Mouse (Mus musculus): ENCODE data around the gene Srgap2. TPM values are rescaled to one million over a fixed set of nuclear protein-coding genes. Genes with fewer than 3 reads are reported as not detected.

The Srgap2 gene
- polyA plus RNA-seq, 1 experiment from 2014 or later: 27.2 TPM

DNA sequence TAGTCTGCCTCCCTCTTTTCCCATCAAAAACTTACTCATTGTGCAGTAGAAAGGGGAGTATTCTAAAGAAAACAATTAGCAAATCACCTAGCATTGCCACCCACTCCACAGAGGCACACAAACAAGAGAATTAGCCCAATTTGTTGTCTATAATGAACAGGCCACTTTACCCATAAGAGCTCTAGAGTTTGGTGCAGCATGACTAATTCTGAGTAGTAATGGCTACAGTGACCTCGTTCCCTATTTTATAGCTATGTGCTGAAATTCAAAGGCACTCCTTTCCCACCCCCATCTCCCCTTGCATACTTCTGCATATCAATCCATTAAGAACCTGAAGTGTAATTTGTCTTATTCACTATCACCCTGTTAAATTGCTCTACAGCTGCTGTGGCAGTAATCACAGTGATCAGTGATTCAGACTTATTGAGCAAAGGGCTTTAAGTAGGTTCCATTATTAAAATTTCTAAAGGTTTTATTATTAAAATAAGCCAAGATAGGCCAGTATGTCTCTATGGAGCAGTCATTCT lies 64.5 kb downstream of the Srgap2 start:
- H3K36me3 ChIP-seq: no peaks in the 10 kb centered on the region
- no peak overlapping the region for H3K4me2 ChIP-seq
- H3K9ac ChIP-seq (replicated peaks): no peak overlapping the region
- no peaks in the 10 kb centered on the region for H3K27me3 ChIP-seq (replicated peaks)
- no peak overlapping the region for H3K4me3 ChIP-seq (replicated peaks)
- H3K4me1 ChIP-seq: peaks cover 10% of the 10 kb centered on the region
- H3K9me3 ChIP-seq (replicated peaks): no peaks in the 10 kb centered on the region
- 0 out of 2 replicates have a peak overlapping the region, but pooled peaks have one; percentile 13 for H3K27ac ChIP-seq (replicated peaks)
- WGBS: 8% methylated on average over 1 of the region's 1 CpGs
- ATAC-seq (ENCODE audit: low FRiP score): peak; percentile 43

DNA sequence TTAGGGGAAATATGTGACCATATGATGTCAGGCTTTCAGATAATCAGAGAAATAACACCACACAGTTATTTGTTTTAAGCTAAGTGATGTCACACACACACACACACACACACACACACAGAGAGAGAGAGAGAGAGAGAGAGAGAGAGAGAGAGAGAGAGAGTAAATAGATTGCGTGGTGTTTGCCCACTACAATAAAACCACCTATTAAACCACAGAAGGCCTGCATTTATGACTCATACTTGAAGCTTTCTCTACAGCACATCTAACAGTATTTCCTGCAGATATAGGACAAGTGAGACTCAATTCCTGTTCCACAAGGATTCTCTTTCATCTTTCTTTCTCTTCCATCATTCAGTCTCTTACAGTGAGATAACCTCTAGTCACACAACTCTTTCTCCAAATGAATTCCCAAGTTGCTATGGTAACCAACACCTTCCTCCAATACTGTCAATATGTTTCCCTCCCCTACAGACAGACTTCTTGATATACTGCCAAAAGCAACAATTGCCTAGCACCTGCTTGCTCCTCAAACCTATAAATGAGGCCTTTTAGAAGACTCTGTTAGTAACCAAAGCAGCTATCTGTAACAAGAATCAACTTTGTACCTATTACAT lies 66.1 kb downstream of the Srgap2 start:
- Histone ChIP-seq H3K9me3 (replicated peaks) (no peaks in the 10 kb centered on the region), H3K4me2 (no peak overlapping the region), H3K9ac (replicated peaks) (no peak overlapping the region), H3K27ac (replicated peaks) (0 out of 2 replicates have a peak overlapping the region, but pooled peaks have one; percentile 33), H3K4me1 (peaks cover 10% of the 10 kb centered on the region), H3K36me3 (no peaks in the 10 kb centered on the region), H3K4me3 (replicated peaks) (no peak overlapping the region), H3K27me3 (replicated peaks) (no peaks in the 10 kb centered on the region)
- WGBS: 41% methylated on average over 1 of the region's 1 CpGs
- no peak for ATAC-seq (ENCODE audit: low FRiP score)

DNA sequence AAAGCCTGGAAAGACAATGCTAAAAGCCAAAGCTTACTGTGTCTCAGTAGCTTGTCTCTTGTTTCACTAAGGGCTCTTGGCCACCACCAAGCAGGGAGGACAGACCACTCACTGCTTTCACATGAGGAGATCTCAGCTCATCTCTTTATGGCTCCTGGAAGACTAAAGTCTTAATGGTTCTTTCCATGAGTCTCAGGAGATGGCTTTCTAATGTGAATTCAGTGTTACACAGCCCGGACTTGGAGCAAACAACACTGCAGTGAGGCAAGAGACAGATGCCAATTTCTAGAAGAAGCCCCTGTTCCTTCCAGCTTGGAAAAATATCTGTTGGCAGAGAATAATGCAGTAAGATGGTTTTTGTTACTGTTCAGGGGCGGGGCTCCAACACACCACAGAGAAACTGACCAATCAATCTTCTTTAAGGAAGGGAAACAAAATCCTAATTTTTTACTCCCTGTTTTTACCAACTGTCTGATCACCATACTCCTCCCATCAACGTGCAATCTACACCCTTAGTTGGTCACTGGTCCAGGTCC lies 71.7 kb downstream of the Srgap2 start:
- H3K9me3 ChIP-seq (replicated peaks): no peaks in the 10 kb centered on the region
- H3K4me3 ChIP-seq (replicated peaks): no peak overlapping the region
- H3K27me3 ChIP-seq (replicated peaks): no peaks in the 10 kb centered on the region
- no peak overlapping the region for H3K9ac ChIP-seq (replicated peaks)
- no peaks in the 10 kb centered on the region for H3K36me3 ChIP-seq
- no peak overlapping the region for H3K27ac ChIP-seq (replicated peaks)
- peaks cover 18% of the 10 kb centered on the region for H3K4me1 ChIP-seq
- whole genome bisulfite sequencing: 78% methylated on average over 3 of the region's 3 CpGs
- no peak for ATAC-seq (ENCODE audit: low FRiP score)
- H3K4me2 ChIP-seq: no peak overlapping the region

DNA sequence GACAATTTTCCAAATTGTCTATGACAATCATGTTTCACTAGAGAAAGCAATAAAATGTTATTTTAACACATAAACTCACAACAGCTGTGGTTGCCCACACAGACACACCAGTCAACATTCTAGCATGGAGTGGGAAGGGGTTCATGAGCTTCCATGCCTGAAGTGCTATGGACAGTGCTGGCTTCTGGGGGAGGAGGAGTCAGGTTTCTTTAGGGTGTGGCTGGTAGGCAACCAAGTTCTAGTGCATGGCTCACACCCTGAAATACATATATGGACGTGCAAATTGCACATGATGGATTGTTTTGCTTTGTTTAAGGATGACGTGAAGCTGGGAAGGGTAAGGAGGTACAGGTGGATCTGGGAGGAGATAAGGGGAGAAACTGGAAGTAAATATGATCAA lies 72.8 kb downstream of the Srgap2 start:
- H3K36me3 ChIP-seq: no peaks in the 10 kb centered on the region
- peaks cover 18% of the 10 kb centered on the region for H3K4me1 ChIP-seq
- 81% methylated on average over 2 of the region's 2 CpGs for WGBS
- no peak overlapping the region for H3K4me3 ChIP-seq (replicated peaks)
- H3K9ac ChIP-seq (replicated peaks): no peak overlapping the region
- H3K9me3 ChIP-seq (replicated peaks): no peaks in the 10 kb centered on the region
- H3K4me2 ChIP-seq: no peak overlapping the region
- H3K27me3 ChIP-seq (replicated peaks): no peaks in the 10 kb centered on the region
- ATAC-seq (ENCODE audit: low FRiP score): no peak
- H3K27ac ChIP-seq (replicated peaks): no peak overlapping the region

DNA sequence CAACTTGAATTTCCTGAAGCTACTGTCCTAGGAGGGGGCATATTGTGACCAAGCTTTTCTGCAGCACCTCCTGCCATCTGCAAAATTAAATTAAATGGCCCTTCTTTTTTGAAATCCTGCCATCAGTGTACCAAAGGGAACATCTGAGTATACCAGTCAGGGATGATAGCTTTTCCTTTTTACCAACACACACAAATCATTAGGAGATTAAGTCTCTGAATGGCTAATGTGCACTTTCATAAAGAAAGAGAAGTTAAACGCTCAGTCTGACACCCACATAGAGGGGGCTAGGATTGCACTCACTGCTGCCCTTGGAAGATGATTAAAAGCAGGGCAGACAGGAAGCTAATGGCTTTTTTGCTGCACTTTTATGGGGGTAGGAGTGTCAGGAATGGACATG lies 73.8 kb downstream of the Srgap2 start:
- Histone ChIP-seq H3K9me3 (replicated peaks) (no peaks in the 10 kb centered on the region), H3K4me3 (replicated peaks) (no peak overlapping the region), H3K27ac (replicated peaks) (0 out of 2 replicates have a peak overlapping the region, but pooled peaks have one; percentile 4), H3K36me3 (no peaks in the 10 kb centered on the region), H3K4me1 (peaks cover 18% of the 10 kb centered on the region), H3K9ac (replicated peaks) (no peak overlapping the region), H3K27me3 (replicated peaks) (no peaks in the 10 kb centered on the region), H3K4me2 (no peak overlapping the region)
- 14% methylated on average over 1 of the region's 1 CpGs for WGBS
- no peak for ATAC-seq (ENCODE audit: low FRiP score)

DNA sequence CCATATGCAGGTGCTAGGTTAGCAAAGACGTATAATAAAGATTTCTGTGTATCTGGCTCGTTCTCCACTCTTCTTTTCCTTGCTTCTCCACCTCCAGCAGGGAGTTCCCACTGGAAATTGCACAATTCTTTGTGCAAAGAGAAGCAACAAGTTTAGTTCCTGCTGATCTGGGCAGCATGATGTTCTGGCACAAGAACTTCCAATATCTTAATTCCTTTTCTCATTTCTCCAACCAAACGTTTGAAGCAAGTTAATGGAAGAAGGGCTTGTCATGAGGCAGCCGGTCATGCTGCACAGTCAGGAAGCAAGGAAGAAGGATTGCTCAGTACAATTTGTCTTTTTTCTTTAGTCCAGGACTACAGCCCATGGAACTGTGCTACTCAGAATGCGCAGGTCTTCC lies 78.8 kb downstream of the Srgap2 start:
- no peak overlapping the region for H3K27ac ChIP-seq (replicated peaks)
- H3K4me2 ChIP-seq: no peak overlapping the region
- no peak overlapping the region for H3K9ac ChIP-seq (replicated peaks)
- H3K4me3 ChIP-seq (replicated peaks): no peak overlapping the region
- no peaks in the 10 kb centered on the region for H3K36me3 ChIP-seq
- peaks cover 11% of the 10 kb centered on the region for H3K4me1 ChIP-seq
- 85% methylated on average over 5 of the region's 5 CpGs for WGBS
- no peak for ATAC-seq (ENCODE audit: low FRiP score)
- H3K27me3 ChIP-seq (replicated peaks): no peaks in the 10 kb centered on the region
- H3K9me3 ChIP-seq (replicated peaks): no peaks in the 10 kb centered on the region

DNA sequence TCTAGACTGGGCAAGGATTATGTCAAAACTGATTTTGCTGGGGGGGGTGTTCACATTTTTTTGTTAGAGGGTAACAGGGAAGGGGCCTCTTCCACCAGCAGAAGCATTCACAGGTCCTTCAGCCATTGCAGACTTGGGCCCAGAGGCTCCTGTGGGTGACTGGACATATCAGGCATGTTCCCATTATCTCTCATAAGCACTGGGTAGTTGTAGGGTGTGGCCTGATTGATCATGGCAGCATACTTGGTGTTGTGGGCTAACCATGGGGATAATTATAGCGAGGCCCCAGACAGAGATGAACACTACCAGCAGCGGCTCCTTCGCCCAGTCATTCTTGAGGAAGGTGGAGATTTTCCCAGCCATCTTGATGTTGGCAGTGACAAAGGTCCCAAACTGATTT lies 79.8 kb downstream of the Srgap2 start:
- no peak overlapping the region for H3K4me2 ChIP-seq
- no peaks in the 10 kb centered on the region for H3K9me3 ChIP-seq (replicated peaks)
- peaks cover 1% of the 10 kb centered on the region; the same call in 1 of the 2 replicates for H3K4me1 ChIP-seq
- no peaks in the 10 kb centered on the region for H3K27me3 ChIP-seq (replicated peaks)
- no peak for ATAC-seq (ENCODE audit: low FRiP score)
- no peak overlapping the region for H3K9ac ChIP-seq (replicated peaks)
- WGBS: 97% methylated on average over 3 of the region's 3 CpGs
- no peak overlapping the region for H3K4me3 ChIP-seq (replicated peaks)
- no peaks in the 10 kb centered on the region for H3K36me3 ChIP-seq
- no peak overlapping the region for H3K27ac ChIP-seq (replicated peaks)

DNA sequence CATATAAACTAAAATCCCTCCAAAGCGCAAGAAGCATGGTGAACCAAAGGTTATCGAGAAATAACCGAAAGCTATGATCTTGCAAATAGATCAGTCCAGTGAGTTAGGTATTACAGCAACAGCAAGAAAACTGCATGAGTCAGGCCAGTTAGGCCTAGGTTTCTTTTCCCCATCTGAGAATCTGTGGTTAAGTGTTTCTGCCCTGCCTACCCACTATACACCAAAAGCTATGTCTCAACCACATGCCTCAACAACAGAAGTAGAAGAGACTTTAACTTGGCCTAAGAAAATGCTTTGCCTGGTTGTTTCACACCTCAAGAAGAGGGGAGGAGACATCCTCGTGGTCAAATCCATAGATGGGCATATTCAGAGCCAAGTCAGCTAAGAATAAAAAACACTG lies 80.6 kb downstream of the Srgap2 start:
- no peaks in the 10 kb centered on the region for H3K4me1 ChIP-seq
- no peak overlapping the region for H3K9ac ChIP-seq (replicated peaks)
- 96% methylated on average over 4 of the region's 4 CpGs for WGBS
- no peaks in the 10 kb centered on the region for H3K9me3 ChIP-seq (replicated peaks)
- no peak overlapping the region for H3K4me3 ChIP-seq (replicated peaks)
- H3K27me3 ChIP-seq (replicated peaks): no peaks in the 10 kb centered on the region
- H3K27ac ChIP-seq (replicated peaks): no peak overlapping the region
- no peaks in the 10 kb centered on the region for H3K36me3 ChIP-seq
- no peak for ATAC-seq (ENCODE audit: low FRiP score)
- H3K4me2 ChIP-seq: no peak overlapping the region

DNA sequence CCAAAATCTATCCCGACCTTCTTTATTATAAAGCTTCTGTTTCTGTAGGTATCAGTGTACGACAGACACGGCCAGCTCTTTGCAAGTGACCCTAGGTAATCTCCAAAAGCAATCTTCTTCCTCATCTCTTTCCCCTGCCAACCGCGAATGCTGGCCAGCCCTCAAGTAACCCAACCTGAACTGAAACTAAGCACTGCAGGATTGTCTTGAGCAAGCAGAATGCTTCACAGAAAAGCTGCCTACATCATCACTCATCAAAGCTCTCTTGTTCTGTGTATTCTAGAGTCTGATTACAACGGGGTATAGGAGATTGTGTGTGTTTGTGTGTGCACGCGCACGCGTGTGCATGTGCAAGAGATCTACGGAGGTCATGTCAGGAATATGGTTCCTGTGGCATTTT lies 88.6 kb downstream of the Srgap2 start:
- H3K9ac ChIP-seq (replicated peaks): no peak overlapping the region
- H3K4me1 ChIP-seq: peaks cover 4% of the 10 kb centered on the region; the same call in 1 of the 2 replicates
- no peaks in the 10 kb centered on the region for H3K36me3 ChIP-seq
- no peak overlapping the region for H3K4me3 ChIP-seq (replicated peaks)
- no peaks in the 10 kb centered on the region for H3K27me3 ChIP-seq (replicated peaks)
- H3K4me2 ChIP-seq: no peak overlapping the region
- no peaks in the 10 kb centered on the region for H3K9me3 ChIP-seq (replicated peaks)
- no peak for ATAC-seq (ENCODE audit: low FRiP score)
- WGBS: 92% methylated on average over 11 of the region's 11 CpGs
- no peak overlapping the region for H3K27ac ChIP-seq (replicated peaks)

DNA sequence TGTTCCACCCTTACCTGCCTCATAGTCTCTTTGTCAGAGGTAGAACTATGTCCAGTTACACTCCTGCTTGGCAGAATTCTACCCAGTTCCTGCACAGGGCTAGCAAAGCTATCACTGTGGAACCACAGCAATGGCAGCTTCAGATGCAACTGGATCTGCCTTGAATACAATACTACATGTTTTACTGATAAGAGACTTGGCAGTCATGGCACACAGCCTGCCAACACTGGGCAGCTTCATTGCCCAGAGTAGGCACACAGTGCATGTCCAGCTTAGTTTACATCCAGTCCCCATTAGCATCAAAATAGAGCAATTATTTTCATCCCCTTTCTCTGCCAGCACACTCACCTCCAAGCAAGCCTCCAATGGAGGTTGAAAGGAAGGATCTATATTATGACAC lies 89.2 kb downstream of the Srgap2 start:
- no peak overlapping the region for H3K27ac ChIP-seq (replicated peaks)
- no peaks in the 10 kb centered on the region for H3K27me3 ChIP-seq (replicated peaks)
- H3K4me3 ChIP-seq (replicated peaks): no peak overlapping the region
- H3K9ac ChIP-seq (replicated peaks): no peak overlapping the region
- no peak for ATAC-seq (ENCODE audit: low FRiP score)
- H3K4me1 ChIP-seq: peaks cover 10% of the 10 kb centered on the region
- no peak overlapping the region for H3K4me2 ChIP-seq
- no peaks in the 10 kb centered on the region for H3K36me3 ChIP-seq
- H3K9me3 ChIP-seq (replicated peaks): no peaks in the 10 kb centered on the region

DNA sequence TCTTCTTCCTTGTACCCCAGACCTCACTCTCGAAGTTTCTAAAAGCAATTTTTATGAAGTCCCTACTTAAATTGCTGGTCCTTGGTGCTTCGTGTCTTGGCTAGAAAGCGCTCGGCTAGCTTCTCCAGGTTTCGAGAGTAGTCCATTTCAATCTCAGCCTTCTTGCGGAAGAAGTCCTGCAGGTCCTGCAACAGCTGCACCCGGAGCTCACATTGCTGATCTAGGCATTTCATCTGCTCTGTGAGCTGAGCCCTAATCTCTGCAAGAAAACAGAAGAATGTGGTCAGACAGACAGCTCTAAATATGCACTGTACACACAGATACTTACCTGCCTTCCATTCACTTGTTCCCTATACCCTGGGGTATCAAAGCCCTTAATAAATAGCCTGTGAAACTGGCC lies 90.5 kb downstream of the Srgap2 start:
- H3K4me3 ChIP-seq (replicated peaks): no peak overlapping the region
- no peaks in the 10 kb centered on the region for H3K27me3 ChIP-seq (replicated peaks)
- no peak overlapping the region for H3K27ac ChIP-seq (replicated peaks)
- peaks cover 17% of the 10 kb centered on the region for H3K4me1 ChIP-seq
- ATAC-seq (ENCODE audit: low FRiP score): no peak
- no peaks in the 10 kb centered on the region for H3K36me3 ChIP-seq
- WGBS: 89% methylated on average over 7 of the region's 7 CpGs
- no peak overlapping the region for H3K9ac ChIP-seq (replicated peaks)
- no peak overlapping the region for H3K4me2 ChIP-seq
- no peaks in the 10 kb centered on the region for H3K9me3 ChIP-seq (replicated peaks)

DNA sequence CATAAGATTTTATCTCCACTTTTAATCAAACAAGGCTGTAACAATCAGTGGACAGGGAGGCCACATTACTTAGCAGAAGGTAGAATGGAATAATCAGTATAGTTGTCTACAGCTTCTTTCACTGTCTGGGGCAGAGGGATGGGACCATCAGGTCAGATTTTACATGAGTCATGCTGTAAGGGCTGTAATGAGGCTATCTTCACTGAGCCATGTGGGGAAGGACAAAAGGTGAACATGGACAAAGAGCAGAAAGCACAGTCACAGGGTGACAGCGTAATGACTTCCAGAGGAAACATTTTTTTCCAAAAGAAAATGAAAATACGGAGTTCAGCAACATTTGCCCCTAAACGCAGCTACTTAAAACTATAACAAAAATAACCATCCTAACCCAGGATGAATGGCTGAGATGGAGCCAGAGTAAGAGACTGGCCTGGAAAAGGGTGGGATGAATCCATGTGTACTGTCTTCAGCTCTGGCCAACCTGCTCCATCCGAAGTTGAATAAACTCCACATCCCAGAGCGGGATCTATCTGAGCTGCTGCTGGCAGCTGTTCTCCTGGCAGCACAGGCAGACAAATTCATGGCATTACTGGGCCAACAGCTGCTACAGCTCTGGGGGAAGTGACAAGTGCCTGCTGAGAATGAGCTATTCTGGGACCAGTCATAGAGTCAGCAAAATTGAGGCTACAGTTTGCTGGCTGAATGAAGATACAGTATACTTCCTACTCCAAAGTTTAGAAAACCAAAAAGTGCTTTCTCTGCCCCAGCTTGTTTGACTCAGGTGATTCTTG lies 95.5 kb downstream of the Srgap2 start:
- Histone ChIP-seq H3K9ac (replicated peaks) (no peak overlapping the region), H3K4me1 (peaks cover 39% of the 10 kb centered on the region), H3K9me3 (replicated peaks) (no peaks in the 10 kb centered on the region), H3K4me2 (no peak overlapping the region), H3K4me3 (replicated peaks) (no peak overlapping the region), H3K36me3 (no peaks in the 10 kb centered on the region), H3K27ac (replicated peaks) (no peak overlapping the region), H3K27me3 (replicated peaks) (no peaks in the 10 kb centered on the region)
- WGBS: 63% methylated on average over 5 of the region's 5 CpGs
- 0 out of 2 replicates have a peak, but pooled peaks have one; percentile 36 for ATAC-seq (ENCODE audit: low FRiP score)

All from neural tube, embryonic 15.5 days (tissue).